Mouse (Mus musculus): ENCODE measurements at regions not wholly inside any gene's neighbourhood (a gene's known extent, or its start where the extent isn't known, plus 50 kb on each side); places are given as distances from the start of the nearest gene placed in this dataset.

GRCm38 (mm10) chr4:81868941-81869340, 426.3 kb upstream of the Mpdz start:
- 94% methylated on average over 2 of the region's 2 CpGs for WGBS
- DNase-seq (ENCODE audit: extremely low read depth, low read depth, low spot score), result no peak
- H3K9ac ChIP-seq (ENCODE audit: low read depth, low read length), result no peak overlapping the region
- H3K27ac ChIP-seq (replicated peaks; ENCODE audit: insufficient read depth, low read depth, low read length), result no peak overlapping the region
- TF ChIP-seq CTCF (IDR thresholded peaks at IDR 0.05; ENCODE audit: low read depth, low read length) (no peak), POLR2A (IDR thresholded peaks at IDR 0.05; ENCODE audit: extremely low read depth, insufficient read depth, low read length) (no peak)
- H3K36me3 ChIP-seq (ENCODE audit: control insufficient read depth, insufficient read depth, low read length), result no peaks in the 10 kb centered on the region
- H3K4me3 ChIP-seq (ENCODE audit: insufficient read depth, low read depth, low read length), result no peak overlapping the region
- H3K4me1 ChIP-seq (ENCODE audit: control insufficient read depth, insufficient read depth, low read length), result no peaks in the 10 kb centered on the region
- no peaks in the 10 kb centered on the region for H3K27me3 ChIP-seq (ENCODE audit: control insufficient read depth, insufficient read depth, low read length)
- H3K79me2 ChIP-seq (ENCODE audit: control insufficient read depth, insufficient read depth, low read length), result no peaks in the 10 kb centered on the region

DNA sequence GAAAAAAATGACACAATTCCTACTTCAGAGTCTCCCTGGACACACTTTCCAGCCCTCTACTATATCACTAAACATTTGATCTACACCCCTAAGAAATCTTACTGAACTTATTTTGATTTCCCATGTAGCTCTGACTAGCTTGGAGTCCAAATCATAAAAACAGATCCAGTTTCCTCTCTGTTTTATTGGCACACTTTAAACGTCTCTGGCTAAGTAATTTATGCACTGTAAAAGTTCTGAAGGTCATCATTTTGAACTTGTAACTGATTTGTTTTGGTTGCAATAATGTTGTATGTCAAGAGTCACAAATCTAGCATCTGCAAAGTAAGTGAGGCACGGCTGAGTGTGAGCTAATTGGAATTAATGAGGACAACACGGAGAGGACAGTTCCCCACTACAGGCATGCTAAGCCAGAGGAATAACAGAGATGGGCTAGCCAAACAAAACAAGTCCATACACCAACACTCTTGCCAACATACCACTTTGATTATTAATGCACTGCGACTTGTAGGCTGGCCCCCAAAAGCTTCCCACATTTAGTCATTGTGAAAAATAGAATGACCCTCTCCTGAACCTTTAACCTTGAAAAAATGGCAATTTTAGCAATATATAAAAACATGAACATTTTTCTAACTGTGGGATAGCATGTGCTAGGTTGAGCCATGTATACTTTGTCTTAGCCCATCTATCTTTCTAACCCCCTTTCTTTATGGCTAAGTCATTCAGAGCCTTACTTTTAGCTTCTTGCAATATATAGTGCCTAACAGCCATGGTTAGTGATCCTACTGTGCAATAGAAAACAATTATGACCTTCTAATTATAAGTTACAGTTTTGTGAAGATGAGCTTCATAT, 399.3 kb upstream of the Mpdz start:
- Histone ChIP-seq H3K4me1 (ENCODE audit: control insufficient read depth, insufficient read depth, low read length) (no peaks in the 10 kb centered on the region), H3K79me2 (ENCODE audit: control insufficient read depth, insufficient read depth, low read length) (no peaks in the 10 kb centered on the region), H3K36me3 (ENCODE audit: control insufficient read depth, insufficient read depth, low read length) (no peaks in the 10 kb centered on the region), H3K4me3 (ENCODE audit: insufficient read depth, low read depth, low read length) (no peak overlapping the region), H3K9ac (ENCODE audit: low read depth, low read length) (no peak overlapping the region), H3K27ac (replicated peaks; ENCODE audit: insufficient read depth, low read depth, low read length) (no peak overlapping the region), H3K27me3 (ENCODE audit: control insufficient read depth, insufficient read depth, low read length) (no peaks in the 10 kb centered on the region)
- DNase-seq (ENCODE audit: extremely low read depth, low read depth, low spot score), result peak; percentile 37
- TF ChIP-seq POLR2A (IDR thresholded peaks at IDR 0.05; ENCODE audit: extremely low read depth, insufficient read depth, low read length) (no peak), CTCF (IDR thresholded peaks at IDR 0.05; ENCODE audit: low read depth, low read length) (no peak)
- WGBS, result 77% methylated on average over 4 of the region's 4 CpGs

GRCm38 (mm10) chr4:81829972-81830371, 387.4 kb upstream of the Mpdz start:
- no peak overlapping the region for H3K4me3 ChIP-seq (ENCODE audit: insufficient read depth, low read depth, low read length)
- H3K4me1 ChIP-seq (ENCODE audit: control insufficient read depth, insufficient read depth, low read length), result no peaks in the 10 kb centered on the region
- H3K27me3 ChIP-seq (ENCODE audit: control insufficient read depth, insufficient read depth, low read length), result no peaks in the 10 kb centered on the region
- H3K36me3 ChIP-seq (ENCODE audit: control insufficient read depth, insufficient read depth, low read length), result no peaks in the 10 kb centered on the region
- DNase-seq (ENCODE audit: extremely low read depth, low read depth, low spot score), result peak; percentile 10
- no peaks in the 10 kb centered on the region for H3K79me2 ChIP-seq (ENCODE audit: control insufficient read depth, insufficient read depth, low read length)
- H3K9ac ChIP-seq (ENCODE audit: low read depth, low read length), result no peak overlapping the region
- WGBS, result 49% methylated on average over 3 of the region's 3 CpGs
- H3K27ac ChIP-seq (replicated peaks; ENCODE audit: insufficient read depth, low read depth, low read length), result no peak overlapping the region
- TF ChIP-seq CTCF (IDR thresholded peaks at IDR 0.05; ENCODE audit: low read depth, low read length) (no peak), POLR2A (IDR thresholded peaks at IDR 0.05; ENCODE audit: extremely low read depth, insufficient read depth, low read length) (no peak)

DNA sequence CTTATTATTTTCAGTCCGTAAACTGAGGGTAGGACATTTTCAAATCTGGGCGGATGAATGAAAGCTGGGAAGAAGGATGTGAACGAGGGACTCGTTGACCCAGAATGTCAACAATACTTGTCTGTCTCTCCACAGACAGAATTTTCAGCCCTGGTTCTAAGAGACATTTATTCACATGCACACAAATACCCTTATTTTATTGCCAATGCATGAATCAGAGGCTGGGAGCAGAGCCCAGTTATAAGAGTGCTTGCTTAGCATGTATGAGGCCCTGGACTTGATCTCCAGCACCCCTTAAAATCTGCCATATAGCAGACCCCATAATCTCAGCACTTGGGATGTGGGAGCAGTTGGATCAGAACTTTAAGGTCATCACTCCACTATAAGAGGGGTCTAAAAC, 384.8 kb upstream of the Mpdz start:
- Histone ChIP-seq H3K79me2 (ENCODE audit: control insufficient read depth, insufficient read depth, low read length) (no peaks in the 10 kb centered on the region), H3K27ac (replicated peaks; ENCODE audit: insufficient read depth, low read depth, low read length) (no peak overlapping the region), H3K9ac (ENCODE audit: low read depth, low read length) (no peak overlapping the region), H3K27me3 (ENCODE audit: control insufficient read depth, insufficient read depth, low read length) (no peaks in the 10 kb centered on the region), H3K36me3 (ENCODE audit: control insufficient read depth, insufficient read depth, low read length) (no peaks in the 10 kb centered on the region), H3K4me1 (ENCODE audit: control insufficient read depth, insufficient read depth, low read length) (no peaks in the 10 kb centered on the region), H3K4me3 (ENCODE audit: insufficient read depth, low read depth, low read length) (no peak overlapping the region)
- TF ChIP-seq POLR2A (IDR thresholded peaks at IDR 0.05; ENCODE audit: extremely low read depth, insufficient read depth, low read length), result no peak
- no peak for TF ChIP-seq CTCF (IDR thresholded peaks at IDR 0.05; ENCODE audit: low read depth, low read length)
- DNase-seq (ENCODE audit: extremely low read depth, low read depth, low spot score), result no peak
- WGBS, result 96% methylated on average over 4 of the region's 4 CpGs

- H3K36me3 ChIP-seq (ENCODE audit: control insufficient read depth, insufficient read depth, low read length), result no peaks in the 10 kb centered on the region
- no peak overlapping the region for H3K4me3 ChIP-seq (ENCODE audit: insufficient read depth, low read depth, low read length)
- no peaks in the 10 kb centered on the region for H3K27me3 ChIP-seq (ENCODE audit: control insufficient read depth, insufficient read depth, low read length)
- H3K79me2 ChIP-seq (ENCODE audit: control insufficient read depth, insufficient read depth, low read length), result no peaks in the 10 kb centered on the region
- no peaks in the 10 kb centered on the region for H3K4me1 ChIP-seq (ENCODE audit: control insufficient read depth, insufficient read depth, low read length)
- H3K9ac ChIP-seq (ENCODE audit: low read depth, low read length), result no peak overlapping the region
- TF ChIP-seq CTCF (IDR thresholded peaks at IDR 0.05; ENCODE audit: low read depth, low read length) (no peak), POLR2A (IDR thresholded peaks at IDR 0.05; ENCODE audit: extremely low read depth, insufficient read depth, low read length) (no peak)
- H3K27ac ChIP-seq (replicated peaks; ENCODE audit: insufficient read depth, low read depth, low read length), result no peak overlapping the region
- DNase-seq (ENCODE audit: extremely low read depth, low read depth, low spot score), result no peak
These were observed 383.4 kb upstream of the Mpdz start for GRCm38 (mm10) chr4:81825966-81826365.

- Histone ChIP-seq H3K36me3 (ENCODE audit: control insufficient read depth, insufficient read depth, low read length) (no peaks in the 10 kb centered on the region), H3K4me3 (ENCODE audit: insufficient read depth, low read depth, low read length) (no peak overlapping the region), H3K4me1 (ENCODE audit: control insufficient read depth, insufficient read depth, low read length) (no peaks in the 10 kb centered on the region), H3K79me2 (ENCODE audit: control insufficient read depth, insufficient read depth, low read length) (no peaks in the 10 kb centered on the region), H3K27ac (replicated peaks; ENCODE audit: insufficient read depth, low read depth, low read length) (no peak overlapping the region), H3K27me3 (ENCODE audit: control insufficient read depth, insufficient read depth, low read length) (no peaks in the 10 kb centered on the region), H3K9ac (ENCODE audit: low read depth, low read length) (no peak overlapping the region)
- TF ChIP-seq CTCF (IDR thresholded peaks at IDR 0.05; ENCODE audit: low read depth, low read length) (no peak), POLR2A (IDR thresholded peaks at IDR 0.05; ENCODE audit: extremely low read depth, insufficient read depth, low read length) (no peak)
- WGBS, result 79% methylated on average over 3 of the region's 3 CpGs
- DNase-seq (ENCODE audit: extremely low read depth, low read depth, low spot score), result peak; percentile 11
These were observed 381.0 kb upstream of the Mpdz start for GRCm38 (mm10) chr4:81823566-81823965.

Data from liver, adult 2 months (tissue).